Mouse (Mus musculus) stomach, embryonic 14.5 days (tissue): ENCODE measurements around the gene Smad3. TPM values are rescaled to one million over a fixed set of nuclear protein-coding genes. Genes with fewer than 3 reads are reported as not detected.

Experiments used
- ATAC-seq: fragments of 200-750 bp; cut with Nextera tagmentation; 2 replicates; pipeline ENCODE4 v1.8.0; 2017; ENCODE audit warnings: low read depth, moderate TSS enrichment; ENCODE audit not compliant: insufficient number of reproducible peaks, insufficient read depth, low FRiP score
- H3K27ac ChIP-seq: fragments of 300-500 bp; sonication (generic); 2 replicates; pipeline ENCODE4 v1.5.1; 2014; ENCODE audit warnings: mild to moderate bottlenecking, low read length, moderate library complexity, mixed read lengths
- H3K27me3 ChIP-seq: fragments of 300-500 bp; sonication (generic); 2 replicates; pipeline ENCODE4 v1.6.1; 2014; ENCODE audit warnings: low read length, control low read depth, mixed read lengths; ENCODE audit not compliant: control insufficient read depth, insufficient read depth
- H3K36me3 ChIP-seq: fragments of 300-500 bp; sonication (generic); 2 replicates; pipeline ENCODE4 v1.6.1; 2014; ENCODE audit warnings: mild to moderate bottlenecking, control low read depth, low read length, moderate library complexity, mixed read lengths; ENCODE audit not compliant: control insufficient read depth, insufficient read depth
- H3K4me1 ChIP-seq: fragments of 300-500 bp; sonication (generic); 2 replicates; pipeline ENCODE4 v1.6.1; 2014; ENCODE audit warnings: low read length, control low read depth, mixed read lengths; ENCODE audit not compliant: control insufficient read depth, insufficient read depth
- H3K4me2 ChIP-seq: fragments of 300-500 bp; sonication (generic); replicated peaks from 2 replicates; pipeline ENCODE4 v1.6.1; 2014; ENCODE audit warnings: low read depth, low read length, control low read depth
- H3K4me3 ChIP-seq: fragments of 300-500 bp; sonication (generic); 2 replicates; pipeline ENCODE4 v1.5.1; 2014; ENCODE audit warnings: low read depth, low read length, control low read depth
- H3K9ac ChIP-seq: fragments of 300-500 bp; sonication (generic); replicated peaks from 2 replicates; pipeline ENCODE4 v1.6.1; 2014; ENCODE audit warnings: low read depth, mild to moderate bottlenecking, control low read depth, low read length, moderate library complexity, mixed read lengths
- H3K9me3 ChIP-seq: fragments of 300-500 bp; sonication (generic); 2 replicates; pipeline ENCODE4 v1.6.1; 2016; ENCODE audit warnings: low read depth, low read length, control low read depth; ENCODE audit not compliant: control insufficient read depth
- WGBS: fragments of 180-500 bp; shearing (Covaris S2); extraction: QIAGEN DNeasy Blood & Tissue Kit; methylation state at CpG from one replicate; pipeline ENCODE4 v1.1.7; 2014; 5-methylcytosine and 5-hydroxymethylcytosine counted together
- polyA plus RNA-seq: library from polyadenylated mRNA; unstranded; fragments of >200 nt; fragmentation: Nextera tagmentation; extraction: Ambion mirVana; gene quantifications from 2 replicates; pipeline ENCODE4 v1.2.1, GENCODE M21; 2014

Gene Smad3
- polyA plus RNA-seq, 1 experiment from 2014 or later = 17.3 TPM

- peaks cover 15% of the 10 kb centered on the region for H3K4me1 ChIP-seq
- H3K9ac ChIP-seq = no peak overlapping the region
- 85% methylated on average over 9 of the region's 9 CpGs for WGBS
- ATAC-seq = no peak
- H3K9me3 ChIP-seq = no peaks in the 10 kb centered on the region
- peaks cover 47% of the 10 kb centered on the region for H3K36me3 ChIP-seq
- H3K27me3 ChIP-seq = no peaks in the 10 kb centered on the region
- H3K4me3 ChIP-seq = no peak overlapping the region
- H3K27ac ChIP-seq = no peak overlapping the region
- H3K4me2 ChIP-seq = no peak overlapping the region
These were observed 109.3 kb downstream of the Smad3 start for GRCm38 (mm10) chr9:63648520-63648918.

GRCm38 (mm10) chr9:63647581-63648519, 109.9 kb downstream of the Smad3 start:
- Histone ChIP-seq H3K4me3 (no peak overlapping the region), H3K9me3 (no peaks in the 10 kb centered on the region), H3K4me1 (peaks cover 15% of the 10 kb centered on the region), H3K27me3 (no peaks in the 10 kb centered on the region), H3K9ac (no peak overlapping the region), H3K27ac (no peak overlapping the region), H3K36me3 (peaks cover 40% of the 10 kb centered on the region), H3K4me2 (no peak overlapping the region)
- 81% methylated on average over 9 of the region's 9 CpGs for WGBS
- ATAC-seq = no peak

- ATAC-seq = no peak
- no peak overlapping the region for H3K27ac ChIP-seq
- no peaks in the 10 kb centered on the region for H3K4me1 ChIP-seq
- 81% methylated on average over 8 of the region's 8 CpGs for WGBS
- no peak overlapping the region for H3K4me2 ChIP-seq
- H3K9me3 ChIP-seq = no peaks in the 10 kb centered on the region
- no peak overlapping the region for H3K4me3 ChIP-seq
- H3K27me3 ChIP-seq = no peaks in the 10 kb centered on the region
- no peak overlapping the region for H3K9ac ChIP-seq
- peaks cover 26% of the 10 kb centered on the region for H3K36me3 ChIP-seq
These were observed 112.7 kb downstream of the Smad3 start for GRCm38 (mm10) chr9:63645084-63645483.

- Histone ChIP-seq H3K36me3 (peaks cover 17% of the 10 kb centered on the region), H3K4me2 (no peak overlapping the region), H3K9ac (no peak overlapping the region), H3K4me3 (no peak overlapping the region), H3K27ac (no peak overlapping the region), H3K27me3 (no peaks in the 10 kb centered on the region), H3K4me1 (no peaks in the 10 kb centered on the region), H3K9me3 (no peaks in the 10 kb centered on the region)
- no peak for ATAC-seq
- WGBS = 87% methylated on average over 6 of the region's 6 CpGs
These were observed 113.8 kb downstream of the Smad3 start for GRCm38 (mm10) chr9:63644011-63644410.

GRCm38 (mm10) chr9:63641983-63642646, 115.7 kb downstream of the Smad3 start:
- no peak overlapping the region for H3K9ac ChIP-seq
- no peaks in the 10 kb centered on the region for H3K27me3 ChIP-seq
- H3K36me3 ChIP-seq = peaks cover 5% of the 10 kb centered on the region
- WGBS = 93% methylated on average over 4 of the region's 4 CpGs
- no peak for ATAC-seq
- H3K4me3 ChIP-seq = no peak overlapping the region
- no peak overlapping the region for H3K4me2 ChIP-seq
- H3K4me1 ChIP-seq = no peaks in the 10 kb centered on the region
- no peak overlapping the region for H3K27ac ChIP-seq
- no peaks in the 10 kb centered on the region for H3K9me3 ChIP-seq

GRCm38 (mm10) chr9:63636113-63636512, 121.7 kb downstream of the Smad3 start:
- Histone ChIP-seq H3K4me1 (0 out of 2 replicates have a peak, but pooled peaks cover 3% of the 10 kb centered on the region), H3K27me3 (no peaks in the 10 kb centered on the region), H3K4me2 (no peak overlapping the region), H3K9ac (no peak overlapping the region), H3K36me3 (peaks cover 7% of the 10 kb centered on the region; the same call in 1 of the 2 replicates), H3K4me3 (no peak overlapping the region), H3K9me3 (no peaks in the 10 kb centered on the region), H3K27ac (no peak overlapping the region)
- WGBS = 73% methylated on average over 7 of the region's 7 CpGs
- no peak for ATAC-seq

- peaks cover 7% of the 10 kb centered on the region; the same call in 1 of the 2 replicates for H3K36me3 ChIP-seq
- no peaks in the 10 kb centered on the region for H3K9me3 ChIP-seq
- no peak overlapping the region for H3K27ac ChIP-seq
- no peak overlapping the region for H3K9ac ChIP-seq
- no peaks in the 10 kb centered on the region for H3K27me3 ChIP-seq
- no peak overlapping the region for H3K4me3 ChIP-seq
- no peak overlapping the region for H3K4me2 ChIP-seq
- H3K4me1 ChIP-seq = 0 out of 2 replicates have a peak, but pooled peaks cover 3% of the 10 kb centered on the region
- ATAC-seq = no peak
- 61% methylated on average over 7 of the region's 7 CpGs for WGBS
These were observed 124.5 kb downstream of the Smad3 start for GRCm38 (mm10) chr9:63633334-63633733.

GRCm38 (mm10) chr9:63632924-63633323, 124.9 kb downstream of the Smad3 start:
- Histone ChIP-seq H3K9me3 (no peaks in the 10 kb centered on the region), H3K4me2 (no peak overlapping the region), H3K27me3 (no peaks in the 10 kb centered on the region), H3K9ac (no peak overlapping the region), H3K4me3 (no peak overlapping the region), H3K36me3 (peaks cover 7% of the 10 kb centered on the region; the same call in 1 of the 2 replicates), H3K27ac (peak overlapping the region; percentile 39; the same call in 1 of the 2 replicates), H3K4me1 (0 out of 2 replicates have a peak, but pooled peaks cover 3% of the 10 kb centered on the region)
- 38% methylated on average over 11 of the region's 11 CpGs for WGBS
- ATAC-seq = no peak
